Mouse (Mus musculus): Measurements from ENCODE around the gene AC124502.3.

DNA sequence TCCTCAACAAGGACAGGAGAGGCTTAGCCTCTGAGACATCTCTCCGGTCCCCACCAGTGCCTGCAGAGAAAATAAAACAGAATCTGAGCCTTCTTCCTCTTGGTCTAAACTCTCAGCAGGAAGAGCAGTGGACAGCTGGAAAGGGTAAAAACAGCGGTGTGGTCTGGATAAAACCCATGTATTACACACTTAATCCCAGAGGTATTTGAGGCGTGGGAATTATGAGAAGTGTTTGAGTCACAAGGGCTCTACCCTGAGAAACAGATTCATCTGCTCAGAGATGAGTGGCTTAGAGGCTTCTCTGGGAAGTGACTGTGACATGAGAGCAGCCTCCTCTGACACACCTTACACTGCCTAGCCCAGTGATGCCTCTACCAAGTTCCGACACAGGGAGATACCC, 21.1 kb upstream of the AC124502.3 start:
- TF ChIP-seq CTCF (conservative IDR thresholded peaks at IDR 0.05; ENCODE audit: insufficient read depth, insufficient read length, low read depth, low read length) (no peak), POLR2A (IDR thresholded peaks at IDR 0.05; ENCODE audit: low read depth, low read length) (no peak)
